Comparison of ENCODE assay signal across 10 mouse cellular contexts in the genomic region with DNA sequence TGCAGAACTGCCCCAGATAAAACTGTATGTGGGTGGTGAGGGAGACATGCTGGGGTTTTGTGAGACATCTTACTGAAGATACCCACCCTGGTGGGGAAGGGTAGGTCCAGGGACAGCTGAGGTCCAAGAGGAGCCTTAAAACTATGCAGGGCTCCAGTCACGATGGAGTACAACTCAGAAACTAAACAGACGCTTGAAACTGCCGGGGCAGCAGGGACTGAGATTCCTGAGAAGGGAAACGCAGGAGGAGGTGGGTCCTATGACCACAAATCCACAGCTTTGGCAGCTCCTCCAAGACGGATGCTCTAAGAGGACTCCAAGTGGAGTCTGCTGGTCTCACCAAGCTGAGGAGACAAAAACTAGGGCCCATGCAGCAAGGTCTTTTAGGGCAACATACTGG. TPM values are rescaled to one million over a fixed set of nuclear protein-coding genes. Genes with fewer than 3 reads are reported as not detected.
DNase-seq lines count a peak whose midpoint lies in the region; ATAC-seq and TF ChIP-seq lines count a peak whose summit lies in the region.
"Had no signal": no experiment of that assay in that cellular context is flagged by ENCODE, and none has a peak within 500 bp of the region (broad histone marks: within the 10 kb centered on the region; RNA-seq: fewer than 3 reads in every experiment).

No protein-coding gene starts in this region.

- no peak for TF ChIP-seq EP300 in stomach, postnatal 0 days (optimal IDR thresholded peaks at IDR 0.05)

- H3K9ac ChIP-seq in hindbrain, embryonic 14.5 days: no peak overlapping the region
- H3K9ac ChIP-seq in midbrain, embryonic 14.5 days (replicated peaks; ENCODE audit: low read length): no peak overlapping the region
- H3K9ac ChIP-seq in heart, embryonic 15.5 days: no peak overlapping the region
- H3K9ac ChIP-seq in stomach, postnatal 0 days (ENCODE audit: low read length): no peak overlapping the region
- H3K9ac ChIP-seq: neural tube, embryonic 13.5 days had no signal

- TF ChIP-seq CTCF in stomach, postnatal 0 days (IDR thresholded peaks at IDR 0.05; ENCODE audit: low read depth): no peak

- no peak for DNase-seq in hindbrain, embryonic 10.5 days (ENCODE audit: low spot score)
- DNase-seq in hindbrain, embryonic 14.5 days (ENCODE audit: low spot score): no peak
- no peak for DNase-seq in midbrain, embryonic 10.5 days (ENCODE audit: low spot score)
- DNase-seq in midbrain, embryonic 14.5 days: no peak
- no peak for DNase-seq in stomach, postnatal 0 days (ENCODE audit: low spot score)
- DNase-seq in layer of hippocampus, postnatal 25 days (ENCODE audit: extremely low spot score in 1 of 2, low spot score in 1 of 2): no peak
- DNase-seq: thymus, postnatal 36 days had no signal

- peak overlapping the region; percentile 24; the same call in 1 of the 2 replicates for H3K27ac ChIP-seq in hindbrain, embryonic 10.5 days
- H3K27ac ChIP-seq in hindbrain, embryonic 14.5 days: no peak overlapping the region
- 0 out of 2 replicates have a peak overlapping the region, but pooled peaks have one; percentile 23 for H3K27ac ChIP-seq in midbrain, embryonic 10.5 days (replicated peaks)
- H3K27ac ChIP-seq in midbrain, embryonic 14.5 days (replicated peaks; ENCODE audit: low read depth, low read length): no peak overlapping the region
- H3K27ac ChIP-seq in heart, embryonic 15.5 days: peak overlapping the region; percentile 85
- H3K27ac ChIP-seq in stomach, postnatal 0 days (replicated peaks): peak overlapping the region; percentile 63
- H3K27ac ChIP-seq: neural tube, embryonic 13.5 days had no signal

- WGBS in hindbrain, embryonic 10.5 days: 69% methylated on average over 5 of the region's 5 CpGs
- 72% methylated on average over 5 of the region's 5 CpGs for WGBS in hindbrain, embryonic 14.5 days
- WGBS in midbrain, embryonic 10.5 days: 73% methylated on average over 5 of the region's 5 CpGs
- WGBS in midbrain, embryonic 14.5 days: 75% methylated on average over 5 of the region's 5 CpGs
- whole genome bisulfite sequencing in heart, embryonic 15.5 days: 25% methylated on average over 5 of the region's 5 CpGs
- WGBS in stomach, postnatal 0 days: 30% methylated on average over 5 of the region's 5 CpGs

- no peaks in the 10 kb centered on the region for H3K9me3 ChIP-seq in hindbrain, embryonic 10.5 days
- no peaks in the 10 kb centered on the region for H3K9me3 ChIP-seq in hindbrain, embryonic 14.5 days (ENCODE audit: control insufficient read depth, low read length)
- no peaks in the 10 kb centered on the region for H3K9me3 ChIP-seq in midbrain, embryonic 10.5 days (replicated peaks)
- no peaks in the 10 kb centered on the region for H3K9me3 ChIP-seq in midbrain, embryonic 14.5 days (ENCODE audit: control insufficient read depth, low read length)
- H3K9me3 ChIP-seq in heart, embryonic 15.5 days (replicated peaks): no peaks in the 10 kb centered on the region
- H3K9me3 ChIP-seq in stomach, postnatal 0 days (ENCODE audit: control insufficient read depth, low read length): no peaks in the 10 kb centered on the region
- H3K9me3 ChIP-seq: neural tube, embryonic 13.5 days had no signal

- no peaks in the 10 kb centered on the region for H3K27me3 ChIP-seq in hindbrain, embryonic 10.5 days (ENCODE audit: insufficient read depth, poor library complexity, severe bottlenecking)
- H3K27me3 ChIP-seq in hindbrain, embryonic 14.5 days (ENCODE audit: control insufficient read depth, insufficient read depth, low read length): no peaks in the 10 kb centered on the region
- H3K27me3 ChIP-seq in midbrain, embryonic 10.5 days (ENCODE audit: low read depth, poor library complexity, severe bottlenecking): no peaks in the 10 kb centered on the region
- H3K27me3 ChIP-seq in midbrain, embryonic 14.5 days (ENCODE audit: control insufficient read depth, insufficient read depth, low read length): no peaks in the 10 kb centered on the region
- no peaks in the 10 kb centered on the region for H3K27me3 ChIP-seq in heart, embryonic 15.5 days
- no peaks in the 10 kb centered on the region for H3K27me3 ChIP-seq in stomach, postnatal 0 days (ENCODE audit: control insufficient read depth, insufficient read depth, low read length)
- H3K27me3 ChIP-seq: neural tube, embryonic 13.5 days had no signal

- ATAC-seq in hindbrain, embryonic 14.5 days (ENCODE audit: low FRiP score): no peak
- ATAC-seq in midbrain, embryonic 14.5 days (ENCODE audit: low FRiP score, low TSS enrichment): no peak
- no peak for ATAC-seq in heart, embryonic 15.5 days (replicated peaks; ENCODE audit: insufficient number of reproducible peaks, insufficient read depth, low FRiP score, low read depth)
- ATAC-seq in stomach, postnatal 0 days (ENCODE audit: low FRiP score, low TSS enrichment): no peak

- H3K4me3 ChIP-seq in hindbrain, embryonic 10.5 days: no peak overlapping the region
- H3K4me3 ChIP-seq in hindbrain, embryonic 14.5 days (replicated peaks; ENCODE audit: low read length): no peak overlapping the region
- no peak overlapping the region for H3K4me3 ChIP-seq in midbrain, embryonic 10.5 days
- no peak overlapping the region for H3K4me3 ChIP-seq in midbrain, embryonic 14.5 days (replicated peaks; ENCODE audit: low read depth, low read length)
- H3K4me3 ChIP-seq in heart, embryonic 15.5 days: no peak overlapping the region
- no peak overlapping the region for H3K4me3 ChIP-seq in stomach, postnatal 0 days (ENCODE audit: low read depth, low read length)
- H3K4me3 ChIP-seq: erythroblast, embryonic 14.5 days; neural tube, embryonic 13.5 days had no signal

- H3K4me1 ChIP-seq in hindbrain, embryonic 10.5 days (replicated peaks): peaks cover 62% of the 10 kb centered on the region
- 0 out of 2 replicates have a peak, but pooled peaks cover 9% of the 10 kb centered on the region for H3K4me1 ChIP-seq in hindbrain, embryonic 14.5 days (replicated peaks; ENCODE audit: control insufficient read depth, insufficient read depth, low read length)
- peaks cover 30% of the 10 kb centered on the region for H3K4me1 ChIP-seq in midbrain, embryonic 10.5 days
- 0 out of 2 replicates have a peak, but pooled peaks cover 4% of the 10 kb centered on the region for H3K4me1 ChIP-seq in midbrain, embryonic 14.5 days (ENCODE audit: control insufficient read depth, insufficient read depth, low read length)
- peaks cover 58% of the 10 kb centered on the region for H3K4me1 ChIP-seq in heart, embryonic 15.5 days (replicated peaks)
- H3K4me1 ChIP-seq in stomach, postnatal 0 days (replicated peaks; ENCODE audit: control insufficient read depth, insufficient read depth): 0 out of 2 replicates have a peak, but pooled peaks cover 2% of the 10 kb centered on the region

- no peak overlapping the region for H3K4me2 ChIP-seq in hindbrain, embryonic 14.5 days (replicated peaks)
- H3K4me2 ChIP-seq in midbrain, embryonic 14.5 days (ENCODE audit: low read length): no peak overlapping the region
- no peak overlapping the region for H3K4me2 ChIP-seq in heart, embryonic 15.5 days
- no peak overlapping the region for H3K4me2 ChIP-seq in stomach, postnatal 0 days (replicated peaks; ENCODE audit: low read depth)
- H3K4me2 ChIP-seq: neural tube, embryonic 13.5 days had no signal

- 0 out of 2 replicates have a peak, but pooled peaks cover 4% of the 10 kb centered on the region for H3K36me3 ChIP-seq in hindbrain, embryonic 10.5 days
- H3K36me3 ChIP-seq in hindbrain, embryonic 14.5 days (replicated peaks; ENCODE audit: control insufficient read depth, insufficient read depth): no peaks in the 10 kb centered on the region
- no peaks in the 10 kb centered on the region for H3K36me3 ChIP-seq in midbrain, embryonic 10.5 days
- no peaks in the 10 kb centered on the region for H3K36me3 ChIP-seq in midbrain, embryonic 14.5 days (ENCODE audit: control insufficient read depth, insufficient read depth, low read length)
- no peaks in the 10 kb centered on the region for H3K36me3 ChIP-seq in heart, embryonic 15.5 days
- H3K36me3 ChIP-seq in stomach, postnatal 0 days (ENCODE audit: control insufficient read depth, insufficient read depth, low read length): no peaks in the 10 kb centered on the region; the same call in 1 of the 2 replicates

RNA-seq across cellular contexts. Expression of gene Tspan9, which starts 21.3 kb away (rescaled TPM):
- 65.7 and 67.8 TPM in 2 replicates for polyA plus RNA-seq in hindbrain, embryonic 10.5 days (2016; fragmentation: Nextera tagmentation; extraction: Ambion mirVana)
- polyA plus RNA-seq in hindbrain, embryonic 14.5 days (2014; fragmentation: Nextera tagmentation; extraction: Ambion mirVana): 41.3 and 43.4 TPM in 2 replicates
- polyA plus RNA-seq in midbrain, embryonic 10.5 days (2016; fragmentation: Nextera tagmentation; extraction: Ambion mirVana): 48.0 and 52.6 TPM in 2 replicates
- 31.1 and 31.3 TPM in 2 replicates for polyA plus RNA-seq in midbrain, embryonic 14.5 days (2014; fragmentation: Nextera tagmentation; extraction: Ambion mirVana)
- polyA plus RNA-seq in heart, embryonic 15.5 days (2015; fragmentation: Nextera tagmentation; extraction: Ambion mirVana): 134 and 142 TPM in 2 replicates
- 77.3 and 85.9 TPM in 2 replicates for polyA plus RNA-seq in stomach, postnatal 0 days (2015; fragmentation: Nextera tagmentation; extraction: Ambion mirVana)
- total RNA-seq in layer of hippocampus, postnatal 25 days (2021): 10 to 100 TPM; 53.6 to 64.0 TPM

Comparison
In these comparisons a context has a peak if more than half of its experiments do, and no peak if none do; other contexts are left out.
1. H3K27ac ChIP-seq: peak in hindbrain, embryonic 10.5 days (single experiment), midbrain, embryonic 10.5 days (single experiment), heart, embryonic 15.5 days (single experiment) and stomach, postnatal 0 days (single experiment); none in hindbrain, embryonic 14.5 days (single experiment) and midbrain, embryonic 14.5 days (single experiment).